Mouse (Mus musculus) limb, embryonic 10.5 days (tissue): ENCODE measurements at regions not wholly inside any gene's neighbourhood (a gene's known extent, or its start where the extent isn't known, plus 50 kb on each side); places are given as distances from the start of the nearest gene placed in this dataset.

Experiments used
- DNase-seq: peaks from one replicate; pipeline ENCODE4 v3.0.0-alpha.2; 2017; ENCODE audit warnings: low spot score
- H3K27ac ChIP-seq: fragments of 300-500 bp; sonication (generic); 2 replicates; pipeline ENCODE4 v1.5.1; 2016; ENCODE audit warnings: mild to moderate bottlenecking
- H3K27me3 ChIP-seq: fragments of 300-500 bp; sonication (generic); 2 replicates; pipeline ENCODE4 v1.6.1; 2016; ENCODE audit warnings: low read depth, mild to moderate bottlenecking; ENCODE audit not compliant: poor library complexity, severe bottlenecking
- H3K36me3 ChIP-seq: fragments of 300-500 bp; sonication (generic); 2 replicates; pipeline ENCODE4 v1.6.1; 2016; ENCODE audit warnings: mild to moderate bottlenecking, moderate library complexity
- H3K4me1 ChIP-seq: fragments of 300-500 bp; sonication (generic); 2 replicates; pipeline ENCODE4 v1.6.1; 2016
- H3K4me3 ChIP-seq: fragments of 300-500 bp; sonication (generic); 2 replicates; pipeline ENCODE4 v1.5.1; 2016; ENCODE audit warnings: mild to moderate bottlenecking, moderate library complexity
- H3K9me3 ChIP-seq: fragments of 300-500 bp; sonication (generic); replicated peaks from 2 replicates; pipeline ENCODE4 v1.6.1; 2016; ENCODE audit warnings: mild to moderate bottlenecking
- WGBS: fragments of 180-500 bp; shearing (Covaris S2); methylation state at CpG from one replicate; pipeline ENCODE4 v1.1.7; 2016; 5-methylcytosine and 5-hydroxymethylcytosine counted together

GRCm38 (mm10) chr5:12127484-12128265 lies 209.8 kb downstream of the 4933402N22Rik start:
- H3K27ac ChIP-seq = no peak overlapping the region
- no peak overlapping the region for H3K4me3 ChIP-seq
- no peaks in the 10 kb centered on the region for H3K9me3 ChIP-seq
- no peaks in the 10 kb centered on the region for H3K4me1 ChIP-seq
- no peaks in the 10 kb centered on the region for H3K36me3 ChIP-seq
- no peaks in the 10 kb centered on the region for H3K27me3 ChIP-seq
- DNase-seq = no peak
- 81% methylated on average over 4 of the region's 4 CpGs for WGBS

GRCm38 (mm10) chr5:12138961-12139360 lies 221.1 kb downstream of the 4933402N22Rik start:
- DNase-seq = no peak
- no peaks in the 10 kb centered on the region for H3K27me3 ChIP-seq
- no peaks in the 10 kb centered on the region for H3K36me3 ChIP-seq
- H3K4me3 ChIP-seq = no peak overlapping the region
- H3K27ac ChIP-seq = no peak overlapping the region
- H3K9me3 ChIP-seq = no peaks in the 10 kb centered on the region
- H3K4me1 ChIP-seq = no peaks in the 10 kb centered on the region

GRCm38 (mm10) chr5:12153295-12153694 lies 229.9 kb upstream of the Sema3d start:
- WGBS = 64% methylated on average over 4 of the region's 4 CpGs
- no peaks in the 10 kb centered on the region for H3K4me1 ChIP-seq
- H3K27ac ChIP-seq = no peak overlapping the region
- H3K9me3 ChIP-seq = no peaks in the 10 kb centered on the region
- H3K27me3 ChIP-seq = no peaks in the 10 kb centered on the region
- no peak for DNase-seq
- no peak overlapping the region for H3K4me3 ChIP-seq
- no peaks in the 10 kb centered on the region for H3K36me3 ChIP-seq

GRCm38 (mm10) chr5:12154551-12155091 lies 228.6 kb upstream of the Sema3d start:
- H3K36me3 ChIP-seq = no peaks in the 10 kb centered on the region
- no peak for DNase-seq
- H3K9me3 ChIP-seq = no peaks in the 10 kb centered on the region
- no peak overlapping the region for H3K4me3 ChIP-seq
- H3K27me3 ChIP-seq = no peaks in the 10 kb centered on the region
- 85% methylated on average over 3 of the region's 3 CpGs for whole genome bisulfite sequencing
- no peaks in the 10 kb centered on the region for H3K4me1 ChIP-seq
- H3K27ac ChIP-seq = no peak overlapping the region

- Histone ChIP-seq H3K9me3 (no peaks in the 10 kb centered on the region), H3K4me1 (no peaks in the 10 kb centered on the region), H3K36me3 (no peaks in the 10 kb centered on the region), H3K27ac (no peak overlapping the region), H3K27me3 (no peaks in the 10 kb centered on the region), H3K4me3 (no peak overlapping the region)
- DNase-seq = no peak
- WGBS = 84% methylated on average over 1 of the region's 1 CpGs
These were observed 191.5 kb upstream of the Sema3d start for GRCm38 (mm10) chr5:12191681-12192080.

GRCm38 (mm10) chr5:12207452-12207851 lies 175.7 kb upstream of the Sema3d start:
- Histone ChIP-seq H3K36me3 (no peaks in the 10 kb centered on the region), H3K27me3 (no peaks in the 10 kb centered on the region), H3K27ac (no peak overlapping the region), H3K4me3 (no peak overlapping the region), H3K4me1 (no peaks in the 10 kb centered on the region), H3K9me3 (no peaks in the 10 kb centered on the region)
- 93% methylated on average over 1 of the region's 1 CpGs for WGBS
- DNase-seq = no peak

GRCm38 (mm10) chr5:12209631-12210030 lies 173.6 kb upstream of the Sema3d start:
- no peak overlapping the region for H3K4me3 ChIP-seq
- DNase-seq = no peak
- H3K36me3 ChIP-seq = no peaks in the 10 kb centered on the region
- H3K27ac ChIP-seq = no peak overlapping the region
- 86% methylated on average over 1 of the region's 1 CpGs for whole genome bisulfite sequencing
- no peaks in the 10 kb centered on the region for H3K4me1 ChIP-seq
- H3K27me3 ChIP-seq = no peaks in the 10 kb centered on the region
- no peaks in the 10 kb centered on the region for H3K9me3 ChIP-seq

GRCm38 (mm10) chr5:12213448-12213847 lies 169.7 kb upstream of the Sema3d start:
- H3K27ac ChIP-seq = no peak overlapping the region
- 90% methylated on average over 3 of the region's 3 CpGs for WGBS
- H3K36me3 ChIP-seq = no peaks in the 10 kb centered on the region
- H3K4me3 ChIP-seq = no peak overlapping the region
- no peaks in the 10 kb centered on the region for H3K27me3 ChIP-seq
- no peaks in the 10 kb centered on the region for H3K4me1 ChIP-seq
- DNase-seq = no peak
- no peaks in the 10 kb centered on the region for H3K9me3 ChIP-seq

GRCm38 (mm10) chr5:12219424-12220107 lies 163.6 kb upstream of the Sema3d start:
- no peaks in the 10 kb centered on the region for H3K27me3 ChIP-seq
- 85% methylated on average over 2 of the region's 2 CpGs for WGBS

GRCm38 (mm10) chr5:12222622-12223021 lies 160.6 kb upstream of the Sema3d start:
- Histone ChIP-seq H3K27me3 (no peaks in the 10 kb centered on the region), H3K4me3 (no peak overlapping the region), H3K36me3 (no peaks in the 10 kb centered on the region), H3K4me1 (no peaks in the 10 kb centered on the region), H3K27ac (no peak overlapping the region), H3K9me3 (no peaks in the 10 kb centered on the region)
- WGBS = 96% methylated on average over 1 of the region's 1 CpGs
- no peak for DNase-seq

More at GRCm38 (mm10) chr5:12219424-12220107, 163.6 kb upstream of the Sema3d start:
- H3K4me1 ChIP-seq = no peaks in the 10 kb centered on the region
- no peaks in the 10 kb centered on the region for H3K9me3 ChIP-seq
- H3K36me3 ChIP-seq = no peaks in the 10 kb centered on the region
- DNase-seq = no peak
- no peak overlapping the region for H3K4me3 ChIP-seq
- no peak overlapping the region for H3K27ac ChIP-seq

GRCm38 (mm10) chr5:12233377-12234096 lies 149.6 kb upstream of the Sema3d start:
- DNase-seq = no peak
- Histone ChIP-seq H3K4me1 (no peaks in the 10 kb centered on the region), H3K4me3 (no peak overlapping the region), H3K27me3 (no peaks in the 10 kb centered on the region), H3K27ac (no peak overlapping the region), H3K9me3 (no peaks in the 10 kb centered on the region), H3K36me3 (no peaks in the 10 kb centered on the region)
- WGBS = 89% methylated on average over 5 of the region's 5 CpGs

GRCm38 (mm10) chr5:12243179-12243805 lies 139.9 kb upstream of the Sema3d start:
- no peak overlapping the region for H3K4me3 ChIP-seq

More at GRCm38 (mm10) chr5:12243179-12243805, 139.9 kb upstream of the Sema3d start:
- Histone ChIP-seq H3K9me3 (no peaks in the 10 kb centered on the region), H3K36me3 (no peaks in the 10 kb centered on the region), H3K27ac (no peak overlapping the region), H3K4me1 (no peaks in the 10 kb centered on the region), H3K27me3 (no peaks in the 10 kb centered on the region)
- DNase-seq = no peak
- 82% methylated on average over 9 of the region's 9 CpGs for WGBS
